Mouse (Mus musculus): Measurements from ENCODE around the gene Serinc1. TPM values are rescaled to one million over a fixed set of nuclear protein-coding genes. Genes with fewer than 3 reads are reported as not detected.

The Serinc1 gene
- polyA plus RNA-seq, 1 experiment from 2014 or later = 194 TPM

- DNase-seq (ENCODE audit: low read depth, low spot score) = peak; percentile 70
- POLR2A ChIA-PET = interaction anchor here (0.6 to 1.7 kb wide), 4 partner anchors 17 to 1463 kb away, joined by 3 to 9 read pairs (median 4); partner anchors contain the start of gene Serinc1
- in situ Hi-C loops (cut with MboI; ENCODE audit: low pct_unique_long_range_greater_than_20kb) = no loop called here
- no peaks in the 10 kb centered on the region for H3K27me3 ChIP-seq
- peak; percentile 100 for ATAC-seq
- no peak for TF ChIP-seq CTCF (IDR thresholded peaks at IDR 0.05)
- CTCF ChIA-PET = interaction anchor here (1.5 to 4.1 kb wide), 3 partner anchors 11 to 38 kb away, joined by 4 to 13 read pairs (median 4); no protein-coding TSS in a partner anchor
Observed at GRCm38 (mm10) chr10:57485908-57486541, 46.3 kb downstream of the Serinc1 start, which contains the start of gene Hsf2. TSS of gene Hsf2 (plus strand) at chr10:57486385.

GRCm38 (mm10) chr10:57484741-57485140 lies 47.6 kb downstream of the Serinc1 start:
- H3K27me3 ChIP-seq = no peaks in the 10 kb centered on the region
- no peak for TF ChIP-seq CTCF (IDR thresholded peaks at IDR 0.05)
- CTCF ChIA-PET = interaction anchor here (1.2 to 1.5 kb wide), 3 partner anchors 10 to 41 kb away, joined by 3 to 4 read pairs (median 4); no protein-coding TSS in a partner anchor
- DNase-seq (ENCODE audit: low read depth, low spot score) = no peak
- in situ Hi-C loops (cut with MboI; ENCODE audit: low pct_unique_long_range_greater_than_20kb) = no loop called here
- POLR2A ChIA-PET = interaction anchor here (0.7 kb wide), 1 partner anchor 9 kb away, joined by 3 read pairs; no protein-coding TSS in a partner anchor
- no peak for ATAC-seq

GRCm38 (mm10) chr10:57481717-57482116 lies 50.6 kb downstream of the Serinc1 start:
- POLR2A ChIA-PET = no interaction called here
- TF ChIP-seq CTCF (IDR thresholded peaks at IDR 0.05) = no peak
- CTCF ChIA-PET = no interaction called here
- no peak for ATAC-seq
- DNase-seq (ENCODE audit: low read depth, low spot score) = no peak
- in situ Hi-C loops (cut with MboI; ENCODE audit: low pct_unique_long_range_greater_than_20kb) = no loop called here
- H3K27me3 ChIP-seq = no peaks in the 10 kb centered on the region

GRCm38 (mm10) chr10:57477121-57477843 lies 55.0 kb downstream of the Serinc1 start:
- ATAC-seq (peak; percentile 47), DNase-seq (ENCODE audit: low read depth, low spot score) (no peak)
- ChIA-PET POLR2A (interaction anchor here (0.9 kb wide), 1 partner anchor 9 kb away, joined by 3 read pairs; no protein-coding TSS in a partner anchor), CTCF (interaction anchor here (1.3 to 1.6 kb wide), 3 partner anchors 17 to 94 kb away, joined by 3 read pairs; no protein-coding TSS in a partner anchor)
- H3K27me3 ChIP-seq = no peaks in the 10 kb centered on the region
- in situ Hi-C loops (cut with MboI; ENCODE audit: low pct_unique_long_range_greater_than_20kb) = no loop called here
- TF ChIP-seq CTCF (IDR thresholded peaks at IDR 0.05) = no peak

Other genes with a start within 250 kb of the Serinc1 start
- gene Hsf2, start 46.1 kb downstream of the Serinc1 start, polyA plus RNA-seq (2021) = 24.6 TPM
- gene Pkib, start 99.5 kb upstream of the Serinc1 start, polyA plus RNA-seq (2021) = 0.21 TPM